Mouse (Mus musculus) kidney, postnatal 0 days (tissue): ENCODE measurements at regions not wholly inside any gene's neighbourhood (a gene's known extent, or its start where the extent isn't known, plus 50 kb on each side); places are given as distances from the start of the nearest gene placed in this dataset.

Source experiments
- ATAC-seq: fragments of 200-750 bp; cut with Nextera tagmentation; replicated peaks from 2 replicates; pipeline ENCODE4 v1.8.0; 2017; ENCODE audit warnings: low read depth, moderate number of reproducible peaks, moderate TSS enrichment, moderate library complexity; ENCODE audit not compliant: low FRiP score
- DNase-seq: peaks from one replicate; pipeline ENCODE4 v3.0.0-alpha.2; 2016; ENCODE audit warnings: low spot score
- H3K27ac ChIP-seq: fragments of 300-500 bp; sonication (generic); 2 replicates; pipeline ENCODE4 v1.5.1; 2014; ENCODE audit warnings: mild to moderate bottlenecking
- H3K27me3 ChIP-seq: fragments of 300-500 bp; sonication (generic); 2 replicates; pipeline ENCODE4 v1.6.1; 2014; ENCODE audit warnings: low read length, mixed read lengths; ENCODE audit not compliant: insufficient read depth
- H3K36me3 ChIP-seq: fragments of 300-500 bp; sonication (generic); 2 replicates; pipeline ENCODE4 v1.6.1; 2014; ENCODE audit warnings: low read length, mixed read lengths; ENCODE audit not compliant: insufficient read depth
- H3K4me1 ChIP-seq: fragments of 300-500 bp; sonication (generic); replicated peaks from 2 replicates; pipeline ENCODE4 v1.6.1; 2014; ENCODE audit warnings: antibody characterized with exemption, low read length, mixed read lengths; ENCODE audit not compliant: insufficient read depth
- H3K4me2 ChIP-seq: fragments of 300-500 bp; sonication (generic); 2 replicates; pipeline ENCODE4 v1.6.1; 2014; ENCODE audit warnings: mild to moderate bottlenecking, low read length, moderate library complexity, mixed read lengths
- H3K4me3 ChIP-seq: fragments of 300-500 bp; sonication (generic); replicated peaks from 2 replicates; pipeline ENCODE4 v1.5.1; 2014; ENCODE audit warnings: low read depth, low read length
- H3K9ac ChIP-seq: fragments of 300-500 bp; sonication (generic); 2 replicates; pipeline ENCODE4 v1.6.1; 2014; ENCODE audit warnings: low read depth, low read length
- H3K9me3 ChIP-seq: fragments of 300-500 bp; sonication (generic); replicated peaks from 2 replicates; pipeline ENCODE4 v1.6.1; 2016; ENCODE audit warnings: low read length, inconsistent platforms, mixed read lengths
- CTCF ChIP-seq: IDR thresholded peaks from 2 replicates; pipeline ENCODE4 v1.5.1; 2016; ENCODE audit warnings: antibody characterized with exemption, low read depth, mild to moderate bottlenecking, moderate library complexity
- WGBS: fragments of 180-500 bp; shearing (Covaris S2); extraction: QIAGEN DNeasy Blood & Tissue Kit; methylation state at CpG from one replicate; pipeline ENCODE4 v1.1.7; 2014; 5-methylcytosine and 5-hydroxymethylcytosine counted together

DNA sequence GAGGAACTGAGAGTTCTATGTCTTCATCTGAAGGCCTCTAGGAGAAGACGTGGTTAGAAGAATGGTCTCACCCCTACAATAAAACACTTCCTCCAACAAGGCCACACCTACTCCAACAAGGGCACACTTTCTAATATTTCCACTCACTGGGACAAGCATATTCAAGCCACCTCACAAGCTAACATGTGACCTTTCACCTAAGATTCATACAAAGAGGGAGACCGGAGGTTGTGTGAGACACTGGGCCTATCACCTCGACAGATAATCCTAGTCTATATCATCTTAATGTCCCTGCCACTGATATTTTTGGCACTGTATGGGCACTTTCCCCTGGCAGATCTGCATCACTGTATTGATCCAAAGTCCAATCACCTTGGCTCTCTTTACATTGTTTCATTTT is 122.6 kb downstream of the Usp46 start:
- Histone ChIP-seq H3K36me3 (no peaks in the 10 kb centered on the region), H3K4me3 (no peak overlapping the region), H3K4me2 (no peak overlapping the region), H3K27ac (no peak overlapping the region), H3K9me3 (no peaks in the 10 kb centered on the region), H3K4me1 (no peaks in the 10 kb centered on the region), H3K9ac (no peak overlapping the region), H3K27me3 (no peaks in the 10 kb centered on the region)
- ATAC-seq, result no peak
- 95% methylated on average over 3 of the region's 3 CpGs for WGBS
- DNase-seq, result no peak
- no peak for TF ChIP-seq CTCF

DNA sequence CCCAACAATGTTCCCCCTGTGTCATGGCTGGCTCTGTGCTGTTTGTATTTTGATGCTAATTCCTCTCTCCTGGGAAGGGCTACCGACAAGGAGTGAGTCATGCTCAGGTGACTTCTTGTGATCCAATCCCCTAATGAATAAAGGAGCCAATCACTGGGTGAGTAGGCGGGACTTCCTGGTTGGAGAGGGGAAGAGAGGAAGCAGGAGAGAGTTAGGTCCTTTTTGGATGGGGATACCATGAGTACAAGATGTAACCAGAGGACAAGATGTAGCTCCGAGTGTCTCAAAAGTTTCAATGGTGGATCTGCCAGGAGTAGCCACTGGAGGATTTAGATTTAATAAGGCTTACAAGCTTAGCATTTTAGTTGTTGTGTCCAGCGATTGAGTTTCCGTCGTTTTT is 122.1 kb downstream of the Usp46 start:
- ATAC-seq, result no peak
- WGBS, result 86% methylated on average over 6 of the region's 6 CpGs

GRCm38 (mm10) chr5:73948031-73948899 is 120.0 kb downstream of the Usp46 start:
- H3K9ac ChIP-seq, result no peak overlapping the region
- ATAC-seq, result no peak
- H3K36me3 ChIP-seq, result no peaks in the 10 kb centered on the region
- H3K27ac ChIP-seq, result no peak overlapping the region
- no peak for DNase-seq
- H3K4me3 ChIP-seq, result no peak overlapping the region
- H3K4me2 ChIP-seq, result no peak overlapping the region
- TF ChIP-seq CTCF, result no peak
- H3K9me3 ChIP-seq, result no peaks in the 10 kb centered on the region
- 0 out of 2 replicates have a peak, but pooled peaks cover 5% of the 10 kb centered on the region for H3K4me1 ChIP-seq
- no peaks in the 10 kb centered on the region for H3K27me3 ChIP-seq
- WGBS, result 87% methylated on average over 9 of the region's 9 CpGs

More for the DNA sequence above, 122.1 kb downstream of the Usp46 start:
- H3K27ac ChIP-seq, result no peak overlapping the region
- no peaks in the 10 kb centered on the region for H3K27me3 ChIP-seq
- H3K4me3 ChIP-seq, result no peak overlapping the region
- H3K9me3 ChIP-seq, result no peaks in the 10 kb centered on the region
- DNase-seq, result no peak
- no peaks in the 10 kb centered on the region for H3K36me3 ChIP-seq
- H3K9ac ChIP-seq, result no peak overlapping the region
- 0 out of 2 replicates have a peak, but pooled peaks cover under 1% of the 10 kb centered on the region for H3K4me1 ChIP-seq
- H3K4me2 ChIP-seq, result no peak overlapping the region
- TF ChIP-seq CTCF, result no peak
